Mouse (Mus musculus) spleen, adult 2 months (tissue): ENCODE measurements at regions not wholly inside any gene's neighbourhood (a gene's known extent, or its start where the extent isn't known, plus 50 kb on each side); places are given as distances from the start of the nearest gene placed in this dataset.

Experiments
- DNase-seq, 2 experiments: peaks; one replicate each; pipeline versions ENCODE4 v3.0.0 to v3.0.0-alpha.2; 2012 to 2021; ENCODE audit warnings: low spot score in 2 of 2, low read depth in 1 of 2
- H3K27ac ChIP-seq: fragments of 200-500 bp; 2 replicates; pipeline ENCODE4 v1.5.1; 2012; ENCODE audit warnings: low read length, inconsistent platforms; ENCODE audit not compliant: insufficient read depth
- H3K27me3 ChIP-seq: fragments of 200-500 bp; 2 replicates; pipeline ENCODE4 v1.6.1; 2012; ENCODE audit warnings: mild to moderate bottlenecking, moderate library complexity, low read length, inconsistent platforms; ENCODE audit not compliant: control insufficient read depth, insufficient read depth
- H3K36me3 ChIP-seq: fragments of 200-500 bp; 2 replicates; pipeline ENCODE4 v1.6.1; 2012; ENCODE audit warnings: mild to moderate bottlenecking, low read length, inconsistent platforms; ENCODE audit not compliant: control insufficient read depth, insufficient read depth
- H3K4me1 ChIP-seq: fragments of 200-500 bp; 2 replicates; pipeline ENCODE4 v1.6.1; 2011; ENCODE audit warnings: inconsistent platforms; ENCODE audit not compliant: control insufficient read depth, insufficient read depth, insufficient read length
- H3K4me3 ChIP-seq: fragments of 200-500 bp; 2 replicates; pipeline ENCODE4 v1.5.1; 2011; ENCODE audit warnings: mild to moderate bottlenecking, inconsistent platforms; ENCODE audit not compliant: insufficient read depth, insufficient read length; ENCODE audit errors: extremely low read depth
- CTCF ChIP-seq: fragments of 200-500 bp; IDR thresholded peaks from 2 replicates; pipeline ENCODE4 v1.5.1; 2011; ENCODE audit warnings: mild to moderate bottlenecking, inconsistent platforms; ENCODE audit not compliant: insufficient read depth, insufficient read length, insufficient replicate concordance; ENCODE audit errors: extremely low read depth
- POLR2A ChIP-seq: fragments of 200-500 bp; IDR thresholded peaks from 2 replicates; pipeline ENCODE4 v1.6.1; 2011; ENCODE audit warnings: low read depth, low read length, inconsistent platforms
- WGBS: fragments of 180-500 bp; shearing (Covaris S2); methylation state at CpG from one replicate; pipeline ENCODE4 v1.1.7; 2018; 5-methylcytosine and 5-hydroxymethylcytosine counted together

GRCm38 (mm10) chr4:10774557-10775215 is 99.6 kb upstream of the 2610301B20Rik start:
- WGBS: 86% methylated on average over 3 of the region's 3 CpGs
- peaks cover 3% of the 10 kb centered on the region; the same call in 1 of the 2 replicates for H3K4me1 ChIP-seq
- no peaks in the 10 kb centered on the region for H3K27me3 ChIP-seq
- H3K4me3 ChIP-seq: no peak overlapping the region
- H3K27ac ChIP-seq: no peak overlapping the region
- TF ChIP-seq CTCF (no peak), POLR2A (no peak)
- H3K36me3 ChIP-seq: no peaks in the 10 kb centered on the region
- DNase-seq: no peak

- TF ChIP-seq CTCF (no peak), POLR2A (no peak)
- 95% methylated on average over 2 of the region's 2 CpGs for WGBS
- Histone ChIP-seq H3K4me1 (no peaks in the 10 kb centered on the region), H3K4me3 (no peak overlapping the region), H3K27me3 (no peaks in the 10 kb centered on the region), H3K27ac (no peak overlapping the region), H3K36me3 (no peaks in the 10 kb centered on the region)
- no peak for DNase-seq
Measured at GRCm38 (mm10) chr4:10786701-10787100, 87.6 kb upstream of the 2610301B20Rik start.

GRCm38 (mm10) chr4:10788306-10788705 is 86.0 kb upstream of the 2610301B20Rik start:
- DNase-seq: no peak
- Histone ChIP-seq H3K4me1 (no peaks in the 10 kb centered on the region), H3K27ac (no peak overlapping the region), H3K4me3 (no peak overlapping the region), H3K36me3 (no peaks in the 10 kb centered on the region), H3K27me3 (no peaks in the 10 kb centered on the region)
- TF ChIP-seq POLR2A (no peak), CTCF (no peak)

- no peak for TF ChIP-seq POLR2A
- Histone ChIP-seq H3K4me1 (no peaks in the 10 kb centered on the region), H3K4me3 (no peak overlapping the region), H3K27ac (no peak overlapping the region), H3K27me3 (no peaks in the 10 kb centered on the region), H3K36me3 (no peaks in the 10 kb centered on the region)
- 74% methylated on average over 3 of the region's 3 CpGs for WGBS
- DNase-seq: no peak
Measured at GRCm38 (mm10) chr4:10789141-10789540, 85.2 kb upstream of the 2610301B20Rik start.

GRCm38 (mm10) chr4:10792628-10793027 is 81.7 kb upstream of the 2610301B20Rik start:
- no peak overlapping the region for H3K4me3 ChIP-seq
- DNase-seq: no peak
- TF ChIP-seq CTCF (no peak), POLR2A (no peak)
- no peaks in the 10 kb centered on the region for H3K4me1 ChIP-seq
- no peak overlapping the region for H3K27ac ChIP-seq
- no peaks in the 10 kb centered on the region for H3K27me3 ChIP-seq
- H3K36me3 ChIP-seq: no peaks in the 10 kb centered on the region
- WGBS: 83% methylated on average over 3 of the region's 3 CpGs

GRCm38 (mm10) chr4:10794471-10794870 is 79.8 kb upstream of the 2610301B20Rik start:
- Histone ChIP-seq H3K4me1 (no peaks in the 10 kb centered on the region), H3K4me3 (no peak overlapping the region), H3K27me3 (no peaks in the 10 kb centered on the region), H3K27ac (no peak overlapping the region), H3K36me3 (no peaks in the 10 kb centered on the region)
- 92% methylated on average over 3 of the region's 3 CpGs for WGBS
- TF ChIP-seq CTCF (no peak), POLR2A (no peak)
- DNase-seq: no peak

GRCm38 (mm10) chr4:10800780-10801553 is 73.3 kb upstream of the 2610301B20Rik start:
- 89% methylated on average over 3 of the region's 3 CpGs for WGBS

More at GRCm38 (mm10) chr4:10800780-10801553, 73.3 kb upstream of the 2610301B20Rik start:
- H3K27ac ChIP-seq: no peak overlapping the region
- H3K4me1 ChIP-seq: no peaks in the 10 kb centered on the region
- no peak overlapping the region for H3K4me3 ChIP-seq
- H3K27me3 ChIP-seq: no peaks in the 10 kb centered on the region
- TF ChIP-seq CTCF (no peak), POLR2A (no peak)
- DNase-seq: no peak
- H3K36me3 ChIP-seq: no peaks in the 10 kb centered on the region
